Mouse (Mus musculus) left cerebral cortex, adult 8-10 months (tissue): ENCODE data around the gene Vmn1r104. TPM values are rescaled to one million over a fixed set of nuclear protein-coding genes. Genes with fewer than 3 reads are reported as not detected.
"Not testable (repeated sequence)": the region's sequence is repeated elsewhere in the genome, so short reads cannot be mapped to it uniquely, and the experiment has no call there.

ENCODE experiments used
- DNase-seq, 2 experiments: peaks; one replicate each; pipeline ENCODE4 v3.0.0; 2022; ENCODE audit warnings: low spot score in 2 of 2
- total RNA-seq, 4 experiments: library from RNA; stranded (reverse); gene quantifications; 2 replicates each; pipeline ENCODE4 v1.2.4; 2022

Gene Vmn1r104
- total RNA-seq = not detected

GRCm38 (mm10) chr7:20533537-20533936 is at the start of gene Vmn1r104:
Gene Vmn1r104, plus strand, starts transcription at chr7:20533837.
- DNase-seq = not testable (repeated sequence)

GRCm38 (mm10) chr7:20510434-20510833 is 23.2 kb upstream of the Vmn1r104 start, which contains the start of gene Vmn1r103:
Gene Vmn1r103, minus strand, starts transcription at chr7:20510534.
- not testable (repeated sequence) for DNase-seq

- DNase-seq = not testable (repeated sequence)
Observed at GRCm38 (mm10) chr7:20545657-20546056, 12.0 kb downstream of the Vmn1r104 start, which contains the start of gene Gm5726. Gene Gm5726, minus strand, starts transcription at chr7:20545757.

- not testable (repeated sequence) for DNase-seq
Observed at GRCm38 (mm10) chr7:20576141-20576540, 42.5 kb downstream of the Vmn1r104 start, which contains the start of gene Gm4141. Gene Gm4141, minus strand, starts transcription at chr7:20576241.

Other genes starting within 250 kb of the Vmn1r104 start
- not detected for gene Gm4133, start 199.8 kb upstream of the Vmn1r104 start, total RNA-seq
- gene Gm5728, start 158.4 kb upstream of the Vmn1r104 start, total RNA-seq = not detected
- gene Vmn1r100, start 115.9 kb upstream of the Vmn1r104 start, total RNA-seq = not detected
- gene Vmn1r101, start 91.2 kb upstream of the Vmn1r104 start, total RNA-seq = not detected
- gene Gm10670, start 58.9 kb upstream of the Vmn1r104 start, total RNA-seq = not detected
- not detected for gene Vmn1r103, start 23.3 kb upstream of the Vmn1r104 start, total RNA-seq
- not detected for gene Gm5726, start 11.9 kb downstream of the Vmn1r104 start, total RNA-seq
- not detected for gene Gm4141, start 42.4 kb downstream of the Vmn1r104 start, total RNA-seq
- not detected for gene Gm4513, start 65.2 kb downstream of the Vmn1r104 start, total RNA-seq
- not detected for gene Vmn1r107, start 135.1 kb downstream of the Vmn1r104 start, total RNA-seq
- not detected for gene Vmn1r111, start 169.4 kb downstream of the Vmn1r104 start, total RNA-seq
- gene Gm10668, start 196.8 kb downstream of the Vmn1r104 start, total RNA-seq = not detected
- gene Vmn1r112, start 237.3 kb downstream of the Vmn1r104 start, total RNA-seq = not detected